Mouse (Mus musculus): ENCODE data around the gene Tacr2. TPM values are rescaled to one million over a fixed set of nuclear protein-coding genes. Genes with fewer than 3 reads are reported as not detected.

Tacr2 gene
- total and polyA plus RNA-seq, 3 experiments: 0.45 TPM; not detected in 2

DNA sequence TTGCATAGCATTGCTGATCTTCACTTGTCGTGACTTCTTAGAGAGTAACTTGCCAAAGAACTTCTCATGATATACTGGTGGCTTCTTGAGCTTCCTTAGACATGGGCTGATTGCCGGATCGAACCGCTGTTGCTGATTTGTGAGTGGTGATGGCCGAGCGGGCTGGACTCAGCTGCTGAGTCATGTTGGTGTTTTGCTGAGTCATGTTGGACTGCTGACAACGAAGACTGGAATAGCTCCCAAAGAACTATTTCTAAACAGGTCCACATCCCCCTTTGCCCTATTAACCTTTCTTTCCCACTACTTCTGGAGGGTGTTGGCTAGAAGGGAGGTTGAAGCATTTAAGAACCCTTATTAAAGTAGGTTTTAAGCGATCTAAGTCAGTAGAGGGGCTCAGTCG lies 8.2 kb upstream of the Tacr2 start:
- Histone ChIP-seq H3K9me3 (replicated peaks) (peaks cover 6% of the 10 kb centered on the region), H3K4me3 (ENCODE audit: low read depth, low read length) (no peak overlapping the region), H3K27me3 (ENCODE audit: insufficient read depth, low read length) (peaks cover 3% of the 10 kb centered on the region; the same call in 1 of the 2 replicates), H3K4me1 (ENCODE audit: insufficient read depth, low read depth, low read length) (peaks cover 24% of the 10 kb centered on the region), H3K36me3 (replicated peaks) (no peaks in the 10 kb centered on the region)
- ATAC-seq (ENCODE audit: extremely low read depth, insufficient number of reproducible peaks, low FRiP score, poor library complexity, severe bottlenecking): no peak
- DNase-seq (ENCODE audit: low spot score): no peak
- TF ChIP-seq POLR2AphosphoS5 (IDR thresholded peaks at IDR 0.05; ENCODE audit: insufficient replicate concordance, low read depth, low read length) (no peak), GATA1 (IDR thresholded peaks at IDR 0.05; ENCODE audit: borderline replicate concordance, low read length) (no peak)

DNA sequence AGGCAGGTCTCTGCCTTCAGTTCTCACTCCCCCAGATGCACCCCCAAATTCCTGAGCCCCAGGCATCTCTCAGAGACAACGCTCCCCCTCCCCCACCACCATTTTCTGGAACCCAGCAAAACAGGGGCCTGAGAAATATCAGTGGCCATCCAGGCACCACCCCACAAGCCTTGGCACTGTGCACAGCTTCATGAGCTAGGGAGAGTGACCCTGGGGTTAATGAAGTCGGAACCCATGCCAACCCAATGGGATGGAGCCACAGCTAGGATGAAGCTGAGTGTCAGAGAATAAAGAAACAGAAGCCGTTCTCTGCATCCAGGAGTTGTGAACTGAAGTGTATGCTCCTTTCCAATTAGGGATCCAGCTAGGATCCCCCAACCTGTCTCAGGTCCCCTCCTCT lies 5.1 kb upstream of the Tacr2 start:
- ATAC-seq (ENCODE audit: extremely low read depth, insufficient number of reproducible peaks, low FRiP score, poor library complexity, severe bottlenecking) (no peak), DNase-seq (ENCODE audit: low spot score) (no peak)
- Histone ChIP-seq H3K4me3 (ENCODE audit: low read depth, low read length) (no peak overlapping the region), H3K4me1 (ENCODE audit: insufficient read depth, low read depth, low read length) (peaks cover 11% of the 10 kb centered on the region), H3K36me3 (replicated peaks) (no peaks in the 10 kb centered on the region), H3K9me3 (replicated peaks) (peaks cover 6% of the 10 kb centered on the region), H3K27me3 (ENCODE audit: insufficient read depth, low read length) (peaks cover 8% of the 10 kb centered on the region)
- TF ChIP-seq CTCF (IDR thresholded peaks at IDR 0.05; ENCODE audit: low read depth, low read length): no peak
- no peak for TF ChIP-seq POLR2AphosphoS5 (IDR thresholded peaks at IDR 0.05; ENCODE audit: insufficient replicate concordance, low read depth, low read length)
- TF ChIP-seq GATA2 (IDR thresholded peaks at IDR 0.05; ENCODE audit: borderline replicate concordance, low read depth, low read length): no peak
- no peak for TF ChIP-seq GATA1 (IDR thresholded peaks at IDR 0.05; ENCODE audit: borderline replicate concordance, low read length)
- TF ChIP-seq TAL1 (conservative IDR thresholded peaks at IDR 0.05; ENCODE audit: low read depth, low read length): no peak

DNA sequence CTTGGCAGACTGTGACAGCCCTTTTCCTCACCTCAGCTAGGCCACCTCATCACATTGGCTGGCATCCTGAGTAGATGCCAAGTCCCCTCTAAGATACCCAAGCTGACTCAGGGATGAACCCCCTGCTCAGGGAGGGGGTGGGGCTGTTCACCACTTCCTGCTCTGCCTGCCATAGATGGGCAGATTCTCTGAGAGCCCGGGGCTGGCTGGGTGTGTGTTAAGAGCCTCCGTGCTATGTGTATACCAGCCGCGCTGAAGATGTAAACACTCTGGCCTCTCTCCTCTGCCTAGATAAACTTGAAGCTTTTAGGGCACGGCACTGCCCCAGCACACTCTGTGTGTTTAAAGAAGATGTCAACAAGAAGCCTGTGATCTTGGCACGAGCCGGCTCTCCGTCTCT lies 4.4 kb upstream of the Tacr2 start:
- no peak overlapping the region for H3K4me3 ChIP-seq (ENCODE audit: low read depth, low read length)
- TF ChIP-seq GATA2 (IDR thresholded peaks at IDR 0.05; ENCODE audit: borderline replicate concordance, low read depth, low read length): no peak
- no peak for TF ChIP-seq TAL1 (conservative IDR thresholded peaks at IDR 0.05; ENCODE audit: low read depth, low read length)
- TF ChIP-seq POLR2AphosphoS5 (IDR thresholded peaks at IDR 0.05; ENCODE audit: insufficient replicate concordance, low read depth, low read length): no peak
- TF ChIP-seq GATA1 (IDR thresholded peaks at IDR 0.05; ENCODE audit: borderline replicate concordance, low read length): no peak
- peaks cover 5% of the 10 kb centered on the region for H3K4me1 ChIP-seq (ENCODE audit: insufficient read depth, low read depth, low read length)
- DNase-seq (ENCODE audit: low spot score) (no peak), ATAC-seq (ENCODE audit: extremely low read depth, insufficient number of reproducible peaks, low FRiP score, poor library complexity, severe bottlenecking) (no peak)
- H3K36me3 ChIP-seq (replicated peaks): no peaks in the 10 kb centered on the region
- H3K27me3 ChIP-seq (ENCODE audit: insufficient read depth, low read length): peaks cover 13% of the 10 kb centered on the region
- H3K9me3 ChIP-seq (replicated peaks): peaks cover 6% of the 10 kb centered on the region

DNA sequence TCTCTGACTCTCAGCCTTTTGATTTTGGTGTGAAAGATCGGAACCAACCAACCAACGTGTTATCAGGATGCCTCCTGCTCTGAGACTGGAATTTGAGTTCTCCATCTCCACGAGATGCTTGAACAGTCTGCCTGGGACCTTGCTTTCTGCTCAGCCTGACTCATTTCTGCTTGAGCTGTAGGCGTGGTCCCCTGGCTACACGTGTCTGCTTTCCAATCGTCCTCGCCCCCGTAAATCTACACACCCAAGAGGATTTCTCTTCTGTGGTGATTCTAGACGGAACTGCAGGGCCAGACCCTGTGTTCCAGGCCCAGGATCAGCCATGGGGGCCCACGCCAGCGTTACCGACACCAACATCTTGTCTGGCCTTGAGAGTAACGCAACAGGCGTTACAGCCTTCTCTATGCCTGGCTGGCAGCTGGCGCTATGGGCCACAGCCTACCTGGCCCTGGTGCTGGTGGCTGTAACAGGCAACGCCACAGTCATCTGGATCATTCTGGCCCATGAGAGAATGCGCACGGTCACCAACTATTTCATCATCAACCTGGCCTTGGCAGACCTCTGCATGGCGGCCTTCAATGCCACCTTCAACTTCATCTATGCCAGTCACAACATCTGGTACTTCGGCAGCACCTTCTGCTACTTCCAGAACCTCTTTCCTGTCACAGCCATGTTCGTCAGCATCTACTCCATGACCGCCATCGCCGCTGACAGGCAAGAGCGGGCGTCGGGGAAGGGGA lies 428 bp downstream of the Tacr2 start:
- H3K27me3 ChIP-seq (ENCODE audit: insufficient read depth, low read length): peaks cover 26% of the 10 kb centered on the region
- H3K36me3 ChIP-seq (replicated peaks): no peaks in the 10 kb centered on the region
- H3K4me3 ChIP-seq (ENCODE audit: low read depth, low read length): no peak overlapping the region
- peaks cover 3% of the 10 kb centered on the region for H3K4me1 ChIP-seq (ENCODE audit: insufficient read depth, low read depth, low read length)
- TF ChIP-seq POLR2AphosphoS5 (IDR thresholded peaks at IDR 0.05; ENCODE audit: insufficient replicate concordance, low read depth, low read length): no peak
- no peak for TF ChIP-seq TAL1 (conservative IDR thresholded peaks at IDR 0.05; ENCODE audit: low read depth, low read length)
- TF ChIP-seq CTCF (IDR thresholded peaks at IDR 0.05; ENCODE audit: low read depth, low read length): no peak
- TF ChIP-seq GATA1 (IDR thresholded peaks at IDR 0.05; ENCODE audit: borderline replicate concordance, low read length): no peak
- no peak for TF ChIP-seq GATA2 (IDR thresholded peaks at IDR 0.05; ENCODE audit: borderline replicate concordance, low read depth, low read length)
- ATAC-seq (ENCODE audit: extremely low read depth, insufficient number of reproducible peaks, low FRiP score, poor library complexity, severe bottlenecking): no peak
- H3K9me3 ChIP-seq (replicated peaks): no peaks in the 10 kb centered on the region
- no peak for DNase-seq (ENCODE audit: low spot score)

DNA sequence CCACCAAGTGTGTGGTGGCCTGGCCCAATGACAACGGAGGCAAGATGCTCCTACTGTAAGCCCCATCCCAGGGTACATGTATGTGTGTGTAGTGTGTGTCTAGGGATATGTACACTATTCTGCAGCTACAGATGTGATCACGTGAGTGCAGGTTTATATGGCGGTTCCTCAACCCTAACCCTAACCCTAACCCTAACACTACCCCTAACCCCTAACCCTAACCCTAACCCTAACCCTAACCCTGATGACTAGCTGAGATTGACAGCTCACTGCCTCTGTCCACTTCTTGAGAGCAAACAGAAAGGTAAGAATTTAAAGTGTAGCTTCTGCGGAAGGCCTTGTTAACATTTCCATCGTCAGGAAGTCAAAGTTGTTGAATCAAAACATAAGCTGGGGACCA lies 6.1 kb downstream of the Tacr2 start:
- H3K36me3 ChIP-seq (replicated peaks): no peaks in the 10 kb centered on the region
- peaks cover 16% of the 10 kb centered on the region for H3K4me1 ChIP-seq (ENCODE audit: insufficient read depth, low read depth, low read length)
- ATAC-seq (ENCODE audit: extremely low read depth, insufficient number of reproducible peaks, low FRiP score, poor library complexity, severe bottlenecking) (no peak), DNase-seq (ENCODE audit: low spot score) (no peak)
- no peak overlapping the region for H3K4me3 ChIP-seq (ENCODE audit: low read depth, low read length)
- H3K27me3 ChIP-seq (ENCODE audit: insufficient read depth, low read length): peaks cover 17% of the 10 kb centered on the region
- no peak for TF ChIP-seq GATA2 (IDR thresholded peaks at IDR 0.05; ENCODE audit: borderline replicate concordance, low read depth, low read length)
- no peak for TF ChIP-seq GATA1 (IDR thresholded peaks at IDR 0.05; ENCODE audit: borderline replicate concordance, low read length)
- TF ChIP-seq POLR2AphosphoS5 (IDR thresholded peaks at IDR 0.05; ENCODE audit: insufficient replicate concordance, low read depth, low read length): no peak
- TF ChIP-seq CTCF (IDR thresholded peaks at IDR 0.05; ENCODE audit: low read depth, low read length): no peak
- no peak for TF ChIP-seq TAL1 (conservative IDR thresholded peaks at IDR 0.05; ENCODE audit: low read depth, low read length)
- no peaks in the 10 kb centered on the region for H3K9me3 ChIP-seq (replicated peaks)

DNA sequence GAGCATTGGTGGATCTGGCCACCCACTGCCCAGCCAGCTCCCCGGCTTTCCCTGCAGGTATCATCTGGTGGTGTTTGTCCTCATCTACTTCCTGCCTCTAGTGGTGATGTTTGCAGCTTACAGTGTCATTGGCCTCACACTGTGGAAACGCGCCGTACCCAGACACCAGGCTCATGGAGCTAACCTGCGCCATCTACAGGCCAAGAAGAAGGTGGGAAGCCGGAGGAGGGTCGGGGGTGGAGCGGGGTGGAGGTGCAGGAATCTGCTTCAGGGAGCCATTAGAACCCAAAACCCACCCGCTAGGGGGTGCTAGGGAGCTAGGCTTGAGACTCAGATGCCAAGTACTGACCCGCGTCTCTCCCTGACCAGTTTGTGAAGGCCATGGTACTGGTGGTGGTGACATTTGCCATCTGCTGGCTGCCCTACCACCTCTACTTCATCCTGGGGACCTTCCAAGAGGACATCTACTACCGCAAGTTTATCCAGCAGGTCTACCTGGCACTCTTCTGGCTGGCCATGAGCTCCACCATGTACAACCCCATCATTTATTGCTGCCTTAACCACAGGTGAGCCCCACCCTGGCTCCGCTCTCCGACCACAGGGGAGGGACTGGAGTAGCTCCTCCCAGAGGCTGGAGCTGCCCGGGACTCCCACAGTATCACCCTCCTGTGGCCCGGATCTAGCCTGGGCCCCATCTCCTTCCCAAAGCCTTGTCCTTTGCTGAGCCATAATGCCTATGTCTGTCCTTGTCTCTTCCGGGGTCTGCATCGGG lies 9.1 kb downstream of the Tacr2 start:
- peaks cover 10% of the 10 kb centered on the region for H3K27me3 ChIP-seq (ENCODE audit: insufficient read depth, low read length)
- peak; percentile 68 for DNase-seq (ENCODE audit: low spot score)
- H3K4me1 ChIP-seq (ENCODE audit: insufficient read depth, low read depth, low read length): peaks cover 20% of the 10 kb centered on the region
- ATAC-seq (ENCODE audit: extremely low read depth, insufficient number of reproducible peaks, low FRiP score, poor library complexity, severe bottlenecking): peak; percentile 60
- peak; percentile 19; the same call in 1 of the 2 replicates for TF ChIP-seq CTCF (IDR thresholded peaks at IDR 0.05; ENCODE audit: low read depth, low read length)
- no peak for TF ChIP-seq GATA2 (IDR thresholded peaks at IDR 0.05; ENCODE audit: borderline replicate concordance, low read depth, low read length)
- H3K36me3 ChIP-seq (replicated peaks): no peaks in the 10 kb centered on the region
- H3K4me3 ChIP-seq (ENCODE audit: low read depth, low read length): no peak overlapping the region; the same call in 1 of the 2 replicates
- no peaks in the 10 kb centered on the region for H3K9me3 ChIP-seq (replicated peaks)
